Mouse (Mus musculus) lung, adult 2 months (tissue): ENCODE results near the gene Mrps5. TPM values are rescaled to one million over a fixed set of nuclear protein-coding genes. Genes with fewer than 3 reads are reported as not detected.
"Not testable (repeated sequence)": the region's sequence is repeated elsewhere in the genome, so short reads cannot be mapped to it uniquely, and the experiment has no call there.

ENCODE experiments used
- DNase-seq: peaks from one replicate; pipeline ENCODE4 v3.0.0; 2022
- H3K4me1 ChIP-seq: fragments of 200-500 bp; 2 replicates; pipeline ENCODE4 v1.6.1; 2011; ENCODE audit warnings: low read length; ENCODE audit not compliant: control insufficient read depth, insufficient read depth
- H3K4me3 ChIP-seq: fragments of 200-500 bp; replicated peaks from 2 replicates; pipeline ENCODE3; 2011; ENCODE audit warnings: low read depth, mild to moderate bottlenecking, control low read depth, low read length; ENCODE audit errors: extremely low read depth
- CTCF ChIP-seq: fragments of 200-500 bp; IDR thresholded peaks from 2 replicates; pipeline ENCODE4 v1.5.1; 2011; ENCODE audit warnings: mild to moderate bottlenecking, low read length, control low read depth; ENCODE audit not compliant: insufficient read depth
- POLR2A ChIP-seq: fragments of 200-500 bp; IDR thresholded peaks from 2 replicates; pipeline ENCODE4 v1.6.1; 2011; ENCODE audit warnings: low read depth, mild to moderate bottlenecking, control low read depth, low read length, borderline replicate concordance; ENCODE audit errors: extremely low read depth
- WGBS: fragments of 180-500 bp; shearing (Covaris S2); methylation state at CpG from one replicate; pipeline ENCODE4 v1.1.7; 2018; 5-methylcytosine and 5-hydroxymethylcytosine counted together
- polyA plus RNA-seq: library from polyadenylated mRNA; depleted of rRNA; stranded (reverse); fragments of >200 nt; gene quantifications from 2 replicates; pipeline ENCODE4 v1.2.3, GENCODE M21; 2012

Gene Mrps5
- polyA plus RNA-seq, 1 experiment: 37.8 TPM

DNA sequence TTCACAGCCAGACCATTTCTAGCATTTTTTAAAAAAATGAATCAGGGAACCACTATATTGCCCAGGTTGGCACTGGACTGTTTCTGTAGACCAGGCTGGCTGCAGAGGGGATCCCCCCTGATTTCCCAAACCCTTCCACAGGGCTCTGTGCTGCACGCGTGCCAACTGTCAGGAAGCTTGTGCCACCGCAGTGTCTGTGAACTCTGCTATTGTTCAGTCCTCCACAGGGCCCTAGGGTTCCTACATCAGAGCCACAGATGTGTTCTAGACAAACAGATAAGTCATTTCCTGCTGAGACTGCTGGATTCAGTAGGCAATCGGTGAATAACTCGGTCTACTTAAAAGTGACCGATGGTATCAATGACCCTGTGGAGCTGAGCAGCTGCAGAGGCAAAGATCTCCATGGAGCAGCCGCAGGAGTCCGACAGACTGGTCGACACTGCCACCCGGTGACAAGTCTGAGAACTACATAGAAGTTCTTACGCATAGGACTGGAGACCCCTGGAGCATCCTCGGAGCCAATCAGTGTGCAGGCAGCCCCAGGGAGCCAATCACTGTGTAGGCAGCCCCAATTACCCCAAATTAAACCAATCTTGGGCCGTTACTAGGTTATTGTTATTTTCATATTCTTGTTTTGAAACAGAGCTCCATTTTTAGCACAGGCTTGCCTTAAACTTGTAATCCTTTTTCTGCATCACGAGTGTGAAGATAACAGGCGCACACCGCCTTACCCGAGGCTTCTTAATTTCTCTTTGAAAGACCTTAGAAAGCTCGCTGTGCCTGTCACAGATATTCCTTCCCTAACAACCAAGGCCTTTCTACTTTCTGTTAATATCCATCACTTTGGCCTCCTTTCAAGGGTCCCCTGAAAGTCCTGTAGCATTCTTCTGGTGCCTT lies 27.7 kb upstream of the Mrps5 start:
- WGBS: 11% methylated on average over 18 of the region's 18 CpGs
- TF ChIP-seq POLR2A (no peak), CTCF (peak; percentile 84; the same call in 1 of the 2 replicates)
- DNase-seq: peak; percentile 61

DNA sequence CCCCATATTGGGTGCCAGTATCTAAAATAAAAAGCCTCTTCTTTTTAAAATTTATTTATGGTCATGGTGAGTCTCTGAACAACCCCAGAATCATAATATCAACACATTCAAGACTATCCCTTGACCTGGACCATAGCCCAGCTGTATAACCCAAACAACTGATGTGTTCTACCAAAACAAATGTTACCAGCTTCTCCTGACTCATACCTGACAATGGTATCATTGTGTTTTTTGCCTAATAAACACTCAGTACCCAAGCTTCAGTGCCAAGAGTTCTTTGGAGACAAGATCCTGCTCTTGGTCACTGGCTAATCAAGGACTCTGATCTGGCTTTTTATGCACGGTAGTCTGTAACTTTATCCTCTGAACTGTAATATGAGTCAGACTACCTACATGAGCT lies 13.7 kb upstream of the Mrps5 start:
- TF ChIP-seq CTCF (no peak), POLR2A (no peak)
- no peaks in the 10 kb centered on the region for H3K4me1 ChIP-seq
- DNase-seq: no peak
- H3K4me3 ChIP-seq: no peak overlapping the region
- 40% methylated on average over 1 of the region's 1 CpGs for WGBS

More for the DNA sequence above, 27.7 kb upstream of the Mrps5 start:
- Histone ChIP-seq H3K4me3 (no peak overlapping the region), H3K4me1 (no peaks in the 10 kb centered on the region)

GRCm38 (mm10) chr2:127584436-127584858 lies 2.6 kb upstream of the Mrps5 start:
- H3K4me1 ChIP-seq: peaks cover 12% of the 10 kb centered on the region; the same call in 1 of the 2 replicates
- H3K4me3 ChIP-seq: peak overlapping the region; percentile 99
- no peak for TF ChIP-seq CTCF
- TF ChIP-seq POLR2A: peak; percentile 90
- DNase-seq: peak; percentile 88
- under 1% methylated on average over 24 of the region's 24 CpGs for WGBS

DNA sequence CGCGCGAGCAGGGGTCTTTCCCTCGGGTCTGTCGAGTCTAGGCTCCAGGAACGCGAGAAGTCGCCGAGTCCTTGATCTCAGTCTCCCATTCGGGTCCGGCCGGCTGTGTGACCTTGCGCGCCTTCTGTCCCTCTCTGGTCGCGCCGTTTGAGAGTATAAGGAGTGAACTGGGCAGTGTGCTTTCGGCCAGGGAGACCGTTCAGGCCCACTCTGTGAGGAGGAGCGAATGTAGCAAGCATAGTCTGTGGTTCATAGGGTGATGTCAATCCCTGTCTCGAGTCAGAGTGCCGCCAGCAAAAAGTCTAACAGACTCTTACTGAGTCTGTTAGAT lies 457 bp downstream of the Mrps5 start:
- Histone ChIP-seq H3K4me1 (peaks cover 12% of the 10 kb centered on the region; the same call in 1 of the 2 replicates), H3K4me3 (peak overlapping the region; percentile 85)
- no peak for DNase-seq
- no peak for TF ChIP-seq POLR2A
- TF ChIP-seq CTCF: no peak
- under 1% methylated on average over 22 of the region's 22 CpGs for WGBS

DNA sequence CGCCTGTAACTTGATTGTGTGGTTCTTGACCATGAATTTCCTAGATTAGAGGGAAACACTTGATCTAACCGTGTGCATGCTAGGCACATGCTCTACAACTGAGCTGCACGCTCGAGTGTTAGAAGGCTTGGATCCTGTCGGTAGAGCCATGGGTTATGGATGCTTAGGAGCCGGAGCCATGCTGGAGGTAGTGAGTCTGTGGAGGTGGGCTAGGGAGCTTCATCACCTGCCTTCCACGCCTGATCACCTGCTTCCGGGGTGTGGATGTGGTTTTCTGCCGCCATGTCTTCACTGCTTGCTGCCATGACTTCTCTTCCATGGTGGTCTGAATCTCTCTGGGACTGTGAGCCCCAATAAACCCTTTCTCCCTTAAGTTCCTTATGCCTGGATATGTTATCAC lies 1.9 kb downstream of the Mrps5 start:
- WGBS: 89% methylated on average over 9 of the region's 9 CpGs

GRCm38 (mm10) chr2:127590204-127590603 lies 3.2 kb downstream of the Mrps5 start:
- no peak for DNase-seq
- H3K4me3 ChIP-seq: no peak overlapping the region
- no peak for TF ChIP-seq POLR2A
- TF ChIP-seq CTCF: no peak
- H3K4me1 ChIP-seq: peaks cover 5% of the 10 kb centered on the region; the same call in 1 of the 2 replicates
- WGBS: 69% methylated on average over 15 of the region's 15 CpGs

More for the DNA sequence above, 1.9 kb downstream of the Mrps5 start:
- no peak for DNase-seq
- peaks cover 10% of the 10 kb centered on the region; the same call in 1 of the 2 replicates for H3K4me1 ChIP-seq
- no peak overlapping the region for H3K4me3 ChIP-seq
- TF ChIP-seq POLR2A: no peak
- TF ChIP-seq CTCF: no peak

- 49% methylated on average over 4 of the region's 4 CpGs for WGBS
- peaks cover 5% of the 10 kb centered on the region; the same call in 1 of the 2 replicates for H3K4me1 ChIP-seq
- TF ChIP-seq POLR2A (no peak), CTCF (no peak)
- DNase-seq: no peak
- H3K4me3 ChIP-seq: no peak overlapping the region
Observed at GRCm38 (mm10) chr2:127590840-127591239, 3.8 kb downstream of the Mrps5 start.

DNA sequence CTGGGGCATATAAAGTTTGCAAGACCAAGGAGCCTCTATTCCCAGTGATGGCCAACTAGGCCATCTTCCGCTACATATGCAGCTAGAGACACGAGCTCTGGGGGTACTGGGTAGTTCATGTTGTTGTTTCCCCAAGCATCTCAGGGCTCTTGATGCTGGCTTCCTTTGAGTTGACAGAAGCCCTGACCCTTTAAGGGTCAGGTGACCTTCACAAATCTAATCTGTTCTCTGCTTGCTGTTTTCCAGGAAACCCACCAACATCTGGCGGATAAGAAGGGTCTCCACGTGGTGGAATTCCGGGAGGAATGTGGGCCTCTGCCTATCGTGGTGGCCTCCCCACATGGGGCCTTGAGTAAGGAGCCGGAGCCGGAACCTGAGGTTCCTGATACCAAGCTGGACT lies 16.4 kb downstream of the Mrps5 start:
- not testable (repeated sequence) for H3K4me1 ChIP-seq, H3K4me3 ChIP-seq, DNase-seq
- 80% methylated on average over 6 of the region's 8 CpGs for WGBS

- DNase-seq: no peak
- TF ChIP-seq POLR2A (no peak), CTCF (no peak)
- WGBS: 84% methylated on average over 3 of the region's 3 CpGs
Observed at GRCm38 (mm10) chr2:127605203-127605602, 18.2 kb downstream of the Mrps5 start.

GRCm38 (mm10) chr2:127608234-127608633 lies 21.2 kb downstream of the Mrps5 start:
- Histone ChIP-seq H3K4me3 (no peak overlapping the region), H3K4me1 (no peaks in the 10 kb centered on the region)
- no peak for DNase-seq
- WGBS: 37% methylated on average over 3 of the region's 3 CpGs
- TF ChIP-seq CTCF (0 out of 2 replicates have a peak, but pooled peaks have one; percentile 0), POLR2A (no peak)

More at GRCm38 (mm10) chr2:127605203-127605602, 18.2 kb downstream of the Mrps5 start:
- Histone ChIP-seq H3K4me1 (no peaks in the 10 kb centered on the region), H3K4me3 (no peak overlapping the region)
